Mouse (Mus musculus) cerebellum, adult 2 months (tissue): ENCODE results near the gene Gadd45g.

Experiments
- CTCF ChIP-seq: fragments of 200-500 bp; IDR thresholded peaks from 2 replicates; pipeline ENCODE4 v1.5.1; 2011; ENCODE audit warnings: low read depth, mild to moderate bottlenecking, control low read depth, low read length, moderate library complexity, borderline replicate concordance; ENCODE audit not compliant: insufficient read depth
- POLR2A ChIP-seq: fragments of 200-500 bp; IDR thresholded peaks from 2 replicates; pipeline ENCODE4 v1.6.1; 2011; ENCODE audit warnings: low read length, control low read depth, borderline replicate concordance; ENCODE audit not compliant: insufficient read depth

- TF ChIP-seq CTCF (no peak), POLR2A (no peak)
Measured at GRCm38 (mm10) chr13:51862750-51863149, 16.3 kb downstream of the Gadd45g start.
